Mouse (Mus musculus): Measurements from ENCODE around the gene Sgms1. TPM values are rescaled to one million over a fixed set of nuclear protein-coding genes. Genes with fewer than 3 reads are reported as not detected.

Sgms1 gene
- total RNA-seq, 2 experiments from 2014 or later: 45.3 to 46.0 TPM

DNA sequence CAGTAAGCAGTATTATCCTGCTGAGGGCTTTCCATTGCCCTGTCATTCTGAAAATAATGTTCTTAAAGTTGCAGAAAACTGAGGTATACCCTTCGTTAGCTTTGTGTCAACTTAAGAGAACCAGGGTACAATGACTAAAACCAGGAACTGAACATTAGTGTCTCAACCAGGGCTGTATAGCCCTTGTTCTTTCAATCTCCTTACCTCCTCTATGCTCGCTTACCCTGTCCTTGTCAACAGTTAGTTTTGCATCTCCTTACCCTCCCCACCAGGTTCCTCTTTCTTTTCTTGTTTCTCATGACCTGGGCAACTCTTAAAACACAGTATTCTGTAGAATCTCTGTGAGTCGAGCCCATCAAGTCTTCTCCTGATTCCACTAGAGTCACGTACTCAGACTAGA, 206.5 kb downstream of the Sgms1 start:
- no peak for DNase-seq (ENCODE audit: low spot score in 2 of 2)

DNA sequence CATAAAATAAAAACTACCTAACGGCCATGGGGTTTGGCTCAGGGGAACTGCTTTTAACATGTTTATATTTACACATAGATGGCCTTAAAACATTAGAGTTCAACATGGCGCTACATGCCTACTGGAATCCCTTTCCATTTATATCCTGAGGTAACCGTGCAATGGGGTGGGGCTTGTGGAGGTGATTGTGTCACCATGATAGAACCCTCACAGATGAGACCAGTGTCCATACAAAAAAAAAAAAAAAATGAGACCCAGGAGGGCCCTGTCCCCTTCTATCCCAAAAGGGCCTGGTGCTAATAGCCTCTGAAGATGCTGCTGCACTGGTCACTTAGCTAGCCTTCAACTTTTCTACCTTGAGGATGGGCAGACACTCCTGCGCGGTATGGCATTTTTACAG, 207.0 kb downstream of the Sgms1 start:
- DNase-seq (ENCODE audit: low spot score in 2 of 2): no peak

DNA sequence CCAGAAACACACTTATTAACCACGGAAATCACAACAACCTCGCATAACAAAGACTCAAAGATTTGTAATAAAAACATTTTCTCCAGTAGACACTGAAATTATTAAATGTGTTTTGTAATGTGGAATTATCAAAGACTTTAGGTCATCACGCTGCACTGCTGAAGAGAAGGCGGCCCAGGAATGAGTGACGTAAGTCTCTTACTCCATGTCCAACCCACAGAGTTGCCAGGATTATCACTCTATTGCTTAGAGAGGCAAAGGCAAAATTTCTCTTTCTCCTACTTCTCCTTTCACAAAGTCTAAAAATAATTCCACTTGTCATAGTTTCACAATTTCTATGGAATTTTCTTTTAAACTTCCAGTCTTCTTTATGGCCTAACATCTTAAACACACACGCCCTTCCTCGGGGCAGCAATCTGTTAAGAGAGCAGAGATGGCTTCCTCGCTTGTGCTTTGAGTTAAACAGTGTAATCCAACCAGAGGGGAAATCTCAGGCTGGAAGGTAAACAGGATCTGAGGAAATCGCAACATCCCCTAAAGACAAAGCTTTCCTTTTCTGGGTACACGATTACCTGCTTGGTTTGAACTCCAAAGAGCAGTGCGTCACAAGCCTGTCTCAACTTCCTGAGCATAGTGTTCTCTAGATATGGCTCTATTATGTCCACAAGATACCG, 207.7 kb downstream of the Sgms1 start:
- no peak for DNase-seq (ENCODE audit: low spot score in 2 of 2)

DNA sequence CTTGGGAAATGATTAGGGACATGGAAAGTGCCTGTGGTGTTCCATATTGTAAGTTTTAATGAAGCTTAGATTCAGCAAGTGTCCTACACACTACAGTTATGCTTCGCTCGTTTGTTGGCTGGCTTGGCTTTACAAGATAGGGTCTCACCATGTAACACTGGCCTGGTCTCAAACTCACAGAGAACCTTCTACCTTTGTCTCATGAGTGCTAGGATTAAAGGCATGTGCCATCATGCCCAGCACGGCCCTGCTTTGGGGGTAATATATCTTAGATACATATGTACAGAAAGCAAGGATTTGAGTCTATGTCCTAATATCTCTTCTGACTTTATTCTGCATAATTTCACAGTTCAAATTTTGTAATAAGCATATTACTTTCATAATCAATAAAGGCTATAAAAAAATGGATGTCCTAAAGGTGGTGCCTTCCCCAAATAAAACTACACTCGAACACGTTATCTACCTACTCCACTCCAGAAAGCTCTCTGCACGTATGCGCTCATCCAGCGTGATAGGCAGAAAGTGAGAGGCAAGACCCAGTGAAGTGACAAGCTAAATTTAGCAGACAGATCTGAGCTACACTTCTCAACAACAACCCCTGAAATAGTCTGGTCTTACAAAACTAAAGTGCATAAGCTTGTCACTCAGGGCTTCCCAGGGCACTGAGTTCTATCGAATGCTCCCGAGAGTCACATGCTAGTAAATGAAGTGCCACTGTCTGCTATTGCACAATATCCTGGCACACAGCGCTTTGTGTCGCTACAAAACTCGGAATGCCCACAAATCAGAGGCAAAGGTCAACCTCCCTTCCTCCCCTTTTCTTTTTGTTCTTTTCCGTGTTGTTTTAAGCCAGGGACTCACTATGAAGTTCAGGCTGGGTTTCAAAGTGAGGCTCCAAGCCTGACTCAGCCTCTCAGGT, 208.5 kb downstream of the Sgms1 start:
- no peak for DNase-seq (ENCODE audit: low spot score in 2 of 2)

- DNase-seq (ENCODE audit: low spot score in 2 of 2): no peak
Observed at GRCm38 (mm10) chr19:32179978-32180413, 209.5 kb downstream of the Sgms1 start.

DNA sequence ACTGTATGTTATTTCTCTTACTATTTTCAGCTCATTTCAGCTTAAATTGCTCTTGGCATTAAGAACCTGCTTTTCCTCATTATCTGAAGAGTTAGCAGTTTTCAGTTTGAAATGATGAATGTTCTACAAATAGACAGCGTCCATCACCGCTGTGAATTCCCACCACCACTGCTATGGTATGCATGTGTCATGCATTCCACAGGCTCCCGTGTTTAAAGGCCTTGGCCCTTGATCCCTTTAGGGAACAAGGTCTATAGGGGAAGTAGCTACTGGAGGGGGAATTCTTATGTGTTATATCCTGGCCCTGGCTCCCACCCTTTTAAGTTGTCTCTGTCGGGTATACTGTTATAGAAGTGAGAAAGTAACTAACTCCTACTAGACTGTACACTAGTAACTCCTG, 210.0 kb downstream of the Sgms1 start:
- DNase-seq (ENCODE audit: low spot score in 2 of 2): no peak

- no peak for DNase-seq (ENCODE audit: low spot score in 2 of 2)
Observed at GRCm38 (mm10) chr19:32178161-32178560, 211.4 kb downstream of the Sgms1 start.

DNA sequence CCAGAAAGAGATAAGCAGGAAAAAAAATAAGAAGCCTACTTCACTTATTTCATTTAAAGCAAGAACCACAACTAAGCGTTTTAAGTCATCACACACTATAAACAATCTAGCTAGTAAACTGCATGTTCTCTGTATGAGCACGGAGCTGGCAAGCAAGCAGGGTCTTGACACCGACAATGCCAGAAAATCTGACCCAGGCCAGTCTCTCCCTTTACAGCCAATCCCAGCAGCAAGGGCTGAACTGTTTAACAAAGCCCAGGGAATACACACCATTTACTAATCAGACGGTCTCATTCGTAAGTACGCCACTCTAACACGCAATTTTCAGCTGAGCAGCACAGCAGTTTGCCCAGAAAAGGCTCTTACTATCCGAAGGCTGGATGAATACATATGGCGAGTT, 213.1 kb downstream of the Sgms1 start:
- DNase-seq (ENCODE audit: low spot score in 2 of 2): no peak

GRCm38 (mm10) chr19:32175991-32176390, 213.5 kb downstream of the Sgms1 start:
- no peak for DNase-seq (ENCODE audit: low spot score in 2 of 2)

DNA sequence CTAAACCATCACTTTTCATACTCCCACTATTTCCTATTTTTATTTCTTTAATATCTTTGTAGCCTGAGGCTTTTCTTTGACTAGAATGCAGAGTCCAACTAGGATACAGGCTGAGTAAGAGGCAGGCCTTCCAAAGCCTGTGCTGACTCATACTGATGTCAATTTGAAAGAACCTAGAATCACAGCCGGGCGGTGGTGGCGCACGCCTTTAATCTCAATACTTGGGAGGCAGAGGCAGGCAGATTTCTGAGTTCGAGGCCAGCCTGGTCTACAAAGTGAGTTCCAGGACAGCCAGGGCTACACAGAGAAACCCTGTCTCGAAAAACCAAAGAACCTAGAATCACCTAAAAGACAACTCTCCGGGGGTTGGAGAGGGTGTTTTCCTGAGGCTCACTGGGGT, 214.5 kb downstream of the Sgms1 start:
- no peak for DNase-seq (ENCODE audit: low spot score in 2 of 2)

DNA sequence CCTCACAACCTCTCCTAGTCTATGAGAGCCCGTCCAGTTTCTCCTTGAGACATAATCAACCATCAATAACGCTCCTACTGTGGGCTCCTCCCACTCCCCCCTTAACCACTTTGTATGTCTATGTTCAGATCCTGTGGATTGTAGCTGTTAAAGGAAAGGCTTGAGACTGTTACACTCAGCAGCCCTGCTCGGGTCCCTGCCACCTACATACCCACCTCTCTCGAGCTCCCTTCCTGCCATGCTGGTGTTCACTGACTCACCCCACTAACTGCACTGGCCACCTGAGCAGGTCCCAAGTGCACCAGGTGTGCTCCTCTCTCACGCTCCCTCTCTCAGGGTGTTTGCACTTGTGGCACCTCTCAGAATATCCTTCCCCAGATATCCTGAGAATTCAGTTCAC, 215.0 kb downstream of the Sgms1 start:
- DNase-seq (ENCODE audit: low spot score in 2 of 2): no peak

DNA sequence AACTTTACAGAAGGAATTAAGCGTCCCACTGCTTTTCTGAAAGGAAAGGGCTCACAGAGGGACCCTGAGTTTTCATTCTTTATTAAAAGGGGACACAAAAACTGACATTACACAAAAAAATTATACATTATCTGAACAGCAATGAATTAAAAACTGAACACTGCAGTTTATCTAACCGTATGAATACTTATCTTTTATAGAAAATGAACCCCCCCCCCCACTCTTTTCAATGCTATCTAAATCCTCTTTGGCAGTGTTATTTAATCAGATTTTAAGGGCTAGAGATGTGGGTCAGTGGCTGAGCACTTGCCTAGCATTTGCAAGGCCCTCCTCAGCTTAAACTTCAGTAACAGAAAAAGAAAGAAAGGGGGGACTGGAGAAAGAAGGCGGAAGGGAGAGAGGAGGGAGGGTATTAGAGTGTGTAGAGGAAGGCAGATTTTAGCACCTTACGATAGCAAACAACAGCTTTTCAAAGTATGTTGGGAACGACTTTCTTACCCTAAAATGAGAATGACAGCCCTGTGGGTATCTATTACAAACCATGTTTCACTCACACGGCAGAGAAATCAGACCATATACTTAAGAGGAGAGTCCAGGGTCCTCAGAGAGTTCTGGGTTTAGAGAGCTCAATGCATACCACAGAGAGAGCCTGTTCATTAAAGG, 215.9 kb downstream of the Sgms1 start:
- no peak for DNase-seq (ENCODE audit: low spot score in 2 of 2)

- no peak for DNase-seq (ENCODE audit: low spot score in 2 of 2)
Observed at GRCm38 (mm10) chr19:32172511-32172981, 217.0 kb downstream of the Sgms1 start.

DNA sequence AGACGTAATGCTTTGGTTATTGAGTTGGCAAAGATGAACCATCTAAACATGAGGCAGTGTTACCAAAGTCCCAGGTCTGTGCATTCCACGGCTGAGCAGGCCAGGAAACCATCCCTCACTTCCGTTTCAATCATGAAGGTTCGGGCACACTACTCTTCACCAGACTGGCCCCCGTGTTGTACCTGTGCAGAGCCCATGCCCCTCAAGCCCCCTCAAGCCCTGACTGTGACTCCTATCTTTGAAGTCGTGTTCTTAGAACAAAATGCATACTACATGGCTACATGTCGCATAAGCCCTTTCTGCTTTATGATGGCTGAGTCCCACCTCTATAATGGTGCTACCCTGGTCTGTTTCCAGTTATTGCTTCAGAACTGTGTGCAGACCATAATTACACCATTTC, 217.5 kb downstream of the Sgms1 start:
- DNase-seq (ENCODE audit: low spot score in 2 of 2): no peak

- peak; percentile 77 to 87 for DNase-seq (ENCODE audit: low spot score in 2 of 2)
Observed at GRCm38 (mm10) chr19:32169634-32170540, 219.6 kb downstream of the Sgms1 start.

- no peak for DNase-seq (ENCODE audit: low spot score in 2 of 2)
Observed at GRCm38 (mm10) chr19:32168031-32168430, 221.5 kb downstream of the Sgms1 start.

GRCm38 (mm10) chr19:32166823-32167605, 222.5 kb downstream of the Sgms1 start:
- DNase-seq (ENCODE audit: low spot score in 2 of 2): no peak

GRCm38 (mm10) chr19:32165711-32166110, 223.8 kb downstream of the Sgms1 start:
- no peak for DNase-seq (ENCODE audit: low spot score in 2 of 2)

DNA sequence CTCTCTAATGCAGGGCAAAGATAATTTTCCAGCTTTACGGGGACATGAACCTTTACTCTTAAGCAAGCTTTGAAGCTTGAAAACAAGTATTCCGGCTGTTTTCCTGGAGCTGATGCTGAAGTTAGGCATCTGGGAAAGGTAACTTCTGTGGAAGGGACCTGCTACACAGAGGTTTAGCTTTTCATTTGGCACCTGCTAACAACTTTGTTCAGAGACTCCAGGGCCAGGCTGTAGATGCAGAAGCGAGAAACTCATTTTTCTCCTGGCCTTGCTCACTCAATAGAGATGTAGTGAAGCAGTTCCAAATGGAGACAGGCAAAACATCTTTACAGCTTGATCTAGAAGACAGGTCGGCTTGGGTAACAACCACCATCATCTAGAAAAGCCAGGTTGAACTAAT, 225.4 kb downstream of the Sgms1 start:
- DNase-seq (ENCODE audit: low spot score in 2 of 2): no peak

DNA sequence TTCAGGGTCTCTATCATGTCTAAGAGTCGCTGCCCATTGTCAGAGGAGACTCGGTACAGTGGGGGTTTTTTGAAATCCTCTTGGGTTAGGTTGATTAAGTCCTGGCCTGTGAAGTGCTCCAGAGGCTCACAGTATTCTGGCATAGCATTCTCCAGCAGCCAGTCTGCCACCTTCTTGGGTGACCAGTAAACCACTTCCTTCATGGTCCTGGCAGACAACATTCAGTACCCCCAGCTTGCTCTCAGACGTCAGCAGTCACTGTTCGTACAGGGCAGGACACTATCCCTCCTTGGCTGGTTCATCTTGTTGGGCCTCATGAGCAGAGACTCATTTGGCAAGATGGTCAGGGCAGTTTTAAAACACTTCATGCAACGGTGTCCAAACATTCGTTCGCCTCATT, 229.6 kb downstream of the Sgms1 start:
- no peak for DNase-seq (ENCODE audit: low spot score in 2 of 2)

All from left cerebral cortex, adult 18-20 months (tissue).